Mouse (Mus musculus): ENCODE data around the gene Myo18b.

- no peak for TF ChIP-seq CTCF (IDR thresholded peaks at IDR 0.05; ENCODE audit: borderline replicate concordance, insufficient read depth, low read length)
- TF ChIP-seq POLR2A (IDR thresholded peaks at IDR 0.05; ENCODE audit: low read depth, low read length): no peak
These were observed 161.1 kb downstream of the Myo18b start for GRCm38 (mm10) chr5:112735040-112735439.

All from embryonic fibroblast, embryonic 13.5 days (primary cell).